Mouse (Mus musculus) megakaryocyte, embryonic 14.5 days (primary cell): ENCODE data around the gene Zbtb16. TPM values are rescaled to one million over a fixed set of nuclear protein-coding genes. Genes with fewer than 3 reads are reported as not detected.

ENCODE experiments used
- H3K27me3 ChIP-seq: replicated peaks from 2 replicates; pipeline ENCODE3; 2012; ENCODE audit warnings: inconsistent platforms
- H3K36me3 ChIP-seq: replicated peaks from 2 replicates; pipeline ENCODE3; 2012; ENCODE audit warnings: low read length, inconsistent platforms, mixed read lengths
- H3K4me1 ChIP-seq: 2 replicates; pipeline ENCODE4 v1.6.1; 2012; ENCODE audit warnings: inconsistent platforms
- H3K4me3 ChIP-seq: replicated peaks from 2 replicates; pipeline ENCODE3; 2012; ENCODE audit warnings: moderate library complexity, mild to moderate bottlenecking, inconsistent platforms
- H3K9me3 ChIP-seq: 2 replicates; pipeline ENCODE4 v1.6.1; 2012; ENCODE audit warnings: inconsistent platforms
- FLI1 ChIP-seq: IDR thresholded peaks from 2 replicates; pipeline ENCODE4 v1.6.1; 2012; ENCODE audit warnings: low read length, inconsistent platforms, mixed read lengths
- GATA1 ChIP-seq: IDR thresholded peaks from 3 replicates; pipeline ENCODE4 v1.6.1; 2012; ENCODE audit warnings: mixed read lengths, low read length, inconsistent platforms, borderline replicate concordance
- polyA plus RNA-seq: library from polyadenylated mRNA; stranded (reverse); fragments of >175 nt; gene quantifications from 2 replicates; pipeline ENCODE4 v1.2.3, GENCODE M21; 2012; ENCODE audit warnings: low replicate concordance; ENCODE audit not compliant: insufficient read depth

Gene Zbtb16
- polyA plus RNA-seq, 1 experiment: 1.8 TPM

- Histone ChIP-seq H3K27me3 (no peaks in the 10 kb centered on the region), H3K4me3 (no peak overlapping the region), H3K4me1 (peaks cover 64% of the 10 kb centered on the region), H3K9me3 (no peaks in the 10 kb centered on the region), H3K36me3 (peaks cover 12% of the 10 kb centered on the region)
- TF ChIP-seq FLI1 (no peak), GATA1 (no peak)
Observed at GRCm38 (mm10) chr9:48733083-48733482, 102.9 kb downstream of the Zbtb16 start.

- H3K9me3 ChIP-seq: no peaks in the 10 kb centered on the region
- H3K27me3 ChIP-seq: no peaks in the 10 kb centered on the region
- H3K36me3 ChIP-seq: peaks cover 14% of the 10 kb centered on the region
- no peak overlapping the region for H3K4me3 ChIP-seq
- TF ChIP-seq GATA1 (no peak), FLI1 (no peak)
- peaks cover 69% of the 10 kb centered on the region for H3K4me1 ChIP-seq
Observed at GRCm38 (mm10) chr9:48731651-48732536, 104.1 kb downstream of the Zbtb16 start.

GRCm38 (mm10) chr9:48730446-48730979 lies 105.5 kb downstream of the Zbtb16 start:
- Histone ChIP-seq H3K4me1 (peaks cover 58% of the 10 kb centered on the region), H3K27me3 (no peaks in the 10 kb centered on the region), H3K4me3 (no peak overlapping the region), H3K9me3 (no peaks in the 10 kb centered on the region), H3K36me3 (peaks cover 14% of the 10 kb centered on the region)
- TF ChIP-seq FLI1 (no peak), GATA1 (no peak)

GRCm38 (mm10) chr9:48729471-48729870 lies 106.6 kb downstream of the Zbtb16 start:
- Histone ChIP-seq H3K36me3 (peaks cover 10% of the 10 kb centered on the region), H3K27me3 (no peaks in the 10 kb centered on the region), H3K9me3 (no peaks in the 10 kb centered on the region)

GRCm38 (mm10) chr9:48728731-48729123 lies 107.3 kb downstream of the Zbtb16 start:
- no peaks in the 10 kb centered on the region for H3K27me3 ChIP-seq
- H3K36me3 ChIP-seq: peaks cover 10% of the 10 kb centered on the region
- TF ChIP-seq GATA1 (no peak), FLI1 (no peak)
- H3K4me3 ChIP-seq: no peak overlapping the region
- no peaks in the 10 kb centered on the region for H3K9me3 ChIP-seq
- peaks cover 67% of the 10 kb centered on the region for H3K4me1 ChIP-seq

More at GRCm38 (mm10) chr9:48729471-48729870, 106.6 kb downstream of the Zbtb16 start:
- Histone ChIP-seq H3K4me3 (no peak overlapping the region), H3K4me1 (peaks cover 61% of the 10 kb centered on the region)
- no peak for TF ChIP-seq FLI1
- no peak for TF ChIP-seq GATA1

- H3K36me3 ChIP-seq: peaks cover 10% of the 10 kb centered on the region
- H3K4me3 ChIP-seq: no peak overlapping the region
- TF ChIP-seq FLI1 (no peak), GATA1 (no peak)
- H3K4me1 ChIP-seq: peaks cover 70% of the 10 kb centered on the region
- no peaks in the 10 kb centered on the region for H3K9me3 ChIP-seq
- no peaks in the 10 kb centered on the region for H3K27me3 ChIP-seq
Observed at GRCm38 (mm10) chr9:48728083-48728730, 107.8 kb downstream of the Zbtb16 start.

- no peak overlapping the region for H3K4me3 ChIP-seq
- TF ChIP-seq GATA1: no peak
- no peak for TF ChIP-seq FLI1
- peaks cover 57% of the 10 kb centered on the region for H3K4me1 ChIP-seq
- H3K27me3 ChIP-seq: no peaks in the 10 kb centered on the region
- H3K9me3 ChIP-seq: no peaks in the 10 kb centered on the region
- peaks cover 10% of the 10 kb centered on the region for H3K36me3 ChIP-seq
Observed at GRCm38 (mm10) chr9:48726341-48726740, 109.7 kb downstream of the Zbtb16 start.

- H3K4me1 ChIP-seq: peaks cover 53% of the 10 kb centered on the region
Observed at GRCm38 (mm10) chr9:48725918-48726317, 110.1 kb downstream of the Zbtb16 start.

GRCm38 (mm10) chr9:48725161-48725560 lies 110.9 kb downstream of the Zbtb16 start:
- no peaks in the 10 kb centered on the region for H3K27me3 ChIP-seq
- peaks cover 10% of the 10 kb centered on the region for H3K36me3 ChIP-seq
- H3K4me3 ChIP-seq: no peak overlapping the region
- peaks cover 49% of the 10 kb centered on the region for H3K4me1 ChIP-seq
- TF ChIP-seq FLI1: no peak
- TF ChIP-seq GATA1: no peak
- no peaks in the 10 kb centered on the region for H3K9me3 ChIP-seq

More at GRCm38 (mm10) chr9:48725918-48726317, 110.1 kb downstream of the Zbtb16 start:
- peaks cover 10% of the 10 kb centered on the region for H3K36me3 ChIP-seq
- H3K4me3 ChIP-seq: no peak overlapping the region
- H3K27me3 ChIP-seq: no peaks in the 10 kb centered on the region
- TF ChIP-seq GATA1 (no peak), FLI1 (no peak)
- H3K9me3 ChIP-seq: no peaks in the 10 kb centered on the region
